Mouse (Mus musculus): ENCODE results near the gene Stk24.
A peak's percentile ranks its signal among the peaks of the same experiment; 100 is the strongest.

Stk24 gene

DNA sequence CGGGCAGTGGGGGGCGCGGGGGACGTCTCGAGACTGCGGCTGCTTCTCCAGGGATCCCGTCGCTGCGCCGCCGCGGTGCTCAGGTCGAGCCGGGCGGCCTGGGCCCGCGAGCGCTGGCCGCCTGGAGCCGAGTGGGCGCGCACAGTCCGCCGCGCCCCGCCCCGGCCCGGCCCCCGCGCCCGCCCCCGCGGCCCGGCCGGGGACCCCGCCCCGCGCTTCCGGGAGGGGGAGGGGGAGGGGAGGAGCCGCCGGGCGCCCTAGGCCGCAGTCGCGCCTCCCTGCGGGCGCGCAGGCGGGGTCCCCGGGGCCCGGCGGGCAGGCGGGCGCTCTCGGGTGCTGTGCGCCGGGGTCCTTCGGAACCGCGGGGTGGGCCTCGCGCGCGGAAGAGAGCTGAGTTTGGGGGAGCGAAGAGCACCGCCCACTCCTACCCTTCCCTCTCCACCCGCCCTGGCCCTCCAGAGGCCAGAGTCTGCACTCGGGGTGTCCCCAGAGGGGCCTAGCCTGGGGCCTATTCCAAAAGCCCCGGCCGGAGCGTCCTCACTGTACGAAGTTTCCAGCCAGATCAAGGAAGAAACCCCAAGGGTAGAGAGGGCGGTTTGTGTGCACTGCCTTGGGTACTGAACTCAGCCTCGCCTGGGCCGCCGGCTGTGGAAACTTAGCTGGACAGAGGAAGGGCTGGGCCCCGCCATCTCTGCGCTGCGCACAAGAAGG, 540 bp downstream of the Stk24 start:
- peak; percentile 74 for DNase-seq (ENCODE audit: low read depth, low spot score)

DNA sequence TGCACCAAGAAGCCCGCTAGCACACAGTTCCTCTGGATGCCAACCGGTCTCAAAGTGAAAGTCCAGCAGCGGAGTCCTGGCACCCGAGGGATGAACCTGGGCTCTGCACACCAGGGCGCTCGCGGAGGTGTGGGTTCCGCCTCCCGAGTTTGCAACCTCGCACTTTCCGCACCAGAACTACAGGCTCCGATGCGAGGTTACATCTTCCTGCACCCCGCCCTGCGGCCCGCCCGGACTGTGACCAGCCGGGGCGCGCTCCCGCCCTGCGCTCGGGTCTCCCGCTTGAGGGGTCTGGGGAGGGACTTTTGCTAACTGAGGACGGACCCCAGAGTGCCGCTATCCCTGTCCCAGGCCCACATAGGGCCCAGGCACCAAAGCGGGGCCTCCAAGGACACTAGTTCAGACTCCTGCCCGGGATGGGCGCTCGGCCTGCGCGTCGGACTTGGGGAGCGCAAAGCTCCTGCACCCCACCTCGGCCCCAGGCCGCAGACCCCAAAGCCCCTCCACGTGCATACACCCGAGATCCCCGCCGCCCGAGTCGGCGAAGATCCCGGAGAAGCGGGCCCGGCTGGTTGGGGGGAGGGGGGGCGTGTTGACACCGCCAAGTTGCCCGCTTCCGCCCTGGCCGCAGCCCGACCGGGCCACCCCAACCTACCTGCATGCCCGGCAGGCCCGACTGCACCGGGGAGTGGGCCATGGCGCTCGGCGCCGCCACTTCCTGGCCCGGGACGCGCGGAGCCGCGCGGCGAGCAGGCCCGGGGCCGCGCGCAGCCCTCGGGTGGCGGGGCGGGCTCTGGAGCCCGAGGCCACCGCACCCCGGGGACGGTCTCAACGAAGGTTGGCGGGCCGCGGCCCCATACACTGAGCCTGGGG, 1.3 kb downstream of the Stk24 start:
- DNase-seq (ENCODE audit: low read depth, low spot score): peak; percentile 63

DNA sequence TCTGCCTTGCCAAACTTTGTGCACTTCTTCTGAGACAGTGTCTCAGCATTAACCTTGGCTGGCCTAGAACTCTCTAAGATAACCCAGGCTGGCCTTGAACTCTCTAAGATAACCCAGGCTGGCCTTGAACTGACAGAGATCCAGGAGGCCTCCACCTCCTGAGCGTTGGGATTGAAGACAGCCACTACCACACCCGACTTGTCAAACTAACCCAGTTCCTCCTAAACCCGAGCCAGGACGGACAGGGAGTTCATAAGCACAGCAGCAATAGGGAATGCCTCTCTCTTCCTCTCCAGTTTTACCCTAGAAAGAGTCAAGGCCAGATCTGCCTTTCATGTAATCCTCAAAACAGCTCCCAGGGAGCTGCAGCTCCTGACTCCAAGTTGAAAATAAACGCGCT, 3.2 kb downstream of the Stk24 start:
- DNase-seq (ENCODE audit: low read depth, low spot score): no peak

GRCm38 (mm10) chr14:121373901-121374300, 5.9 kb downstream of the Stk24 start:
- DNase-seq (ENCODE audit: low read depth, low spot score): no peak

DNA sequence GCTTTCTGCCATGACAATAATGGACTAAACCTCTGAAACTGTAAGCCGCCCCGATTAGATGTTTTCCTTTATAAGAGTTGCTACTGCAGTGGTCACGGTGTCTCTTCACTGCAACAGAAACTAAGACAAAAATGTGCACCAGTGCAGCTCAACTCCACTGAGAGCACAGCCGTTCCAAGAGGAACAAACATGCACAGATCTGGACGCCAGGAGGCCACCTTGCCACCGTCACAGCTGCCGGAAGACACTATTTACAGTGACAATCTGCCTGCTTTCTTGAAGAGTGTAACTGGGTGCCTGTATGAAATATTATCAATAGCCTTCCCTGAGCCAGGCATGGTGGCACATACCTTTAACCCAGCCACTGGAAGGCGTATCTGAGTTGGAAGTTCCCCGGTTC, 6.8 kb downstream of the Stk24 start:
- no peak for DNase-seq (ENCODE audit: low read depth, low spot score)

DNA sequence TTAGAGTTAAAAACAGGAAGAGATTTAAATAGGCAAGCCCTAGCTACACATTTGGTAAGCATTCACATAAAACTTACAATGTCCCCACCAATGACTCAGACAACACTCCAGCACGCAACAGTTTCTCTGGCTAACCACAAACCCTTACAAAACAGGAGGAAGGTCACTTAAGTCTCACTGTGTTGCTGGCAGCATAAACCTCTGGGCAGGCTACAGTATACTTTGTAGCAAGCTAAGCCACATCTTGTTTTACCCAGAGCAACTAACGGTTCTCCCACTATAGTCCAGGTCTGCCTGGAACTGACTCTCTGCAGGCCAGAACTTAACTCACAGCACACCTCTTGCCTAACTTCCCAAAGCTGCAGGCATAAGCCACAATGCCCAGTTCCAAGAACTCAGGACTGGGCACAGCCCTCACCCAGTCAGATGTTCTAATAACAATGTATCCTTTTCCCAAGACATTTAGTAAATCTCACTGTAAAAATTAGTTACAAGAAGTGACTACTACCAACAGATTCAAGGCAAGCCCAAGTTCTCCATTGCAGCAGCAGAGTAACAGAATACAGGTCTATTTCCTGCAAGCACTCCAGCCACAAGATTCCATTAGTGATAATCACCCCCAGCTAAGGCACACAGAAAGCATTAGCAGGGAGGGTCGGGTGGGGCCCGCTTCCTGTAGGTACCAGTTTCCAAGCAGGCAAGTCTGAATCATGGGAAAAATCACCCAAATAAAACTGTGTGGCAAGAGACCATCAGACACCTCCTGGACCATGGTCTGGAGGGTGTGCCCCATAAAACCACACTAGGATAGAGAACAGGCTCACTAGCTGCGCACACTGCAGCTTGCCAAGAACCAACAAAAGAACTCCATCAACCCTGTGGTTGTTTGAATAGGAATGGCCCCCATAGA, 7.6 kb downstream of the Stk24 start:
- peak; percentile 86 for DNase-seq (ENCODE audit: low read depth, low spot score)

GRCm38 (mm10) chr14:121369385-121369784, 10.4 kb downstream of the Stk24 start:
- no peak for DNase-seq (ENCODE audit: low read depth, low spot score)

GRCm38 (mm10) chr14:121368108-121368705, 11.6 kb downstream of the Stk24 start:
- DNase-seq (ENCODE audit: low read depth, low spot score): no peak

GRCm38 (mm10) chr14:121365991-121366728, 13.7 kb downstream of the Stk24 start:
- DNase-seq (ENCODE audit: low read depth, low spot score): no peak

DNA sequence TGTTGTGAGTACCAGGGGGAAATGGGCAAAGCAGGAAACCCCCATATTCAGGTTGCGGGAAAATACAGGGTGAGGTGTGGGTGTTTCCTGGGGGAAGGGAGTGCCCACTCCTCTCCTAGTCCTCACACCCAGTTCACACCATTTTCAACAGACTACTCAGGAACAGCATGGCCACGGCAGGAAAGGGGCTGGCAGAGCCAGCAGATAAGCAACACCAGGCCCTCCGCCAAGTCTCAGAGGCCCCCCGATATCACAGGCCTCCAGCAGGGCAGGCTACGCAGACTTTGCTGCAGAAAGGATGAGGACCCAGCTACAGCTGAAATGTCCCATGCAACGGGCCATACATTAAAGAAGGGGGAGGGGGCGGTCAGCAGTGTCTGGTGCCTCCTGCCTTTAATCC, 14.4 kb downstream of the Stk24 start:
- DNase-seq (ENCODE audit: low read depth, low spot score): no peak

DNA sequence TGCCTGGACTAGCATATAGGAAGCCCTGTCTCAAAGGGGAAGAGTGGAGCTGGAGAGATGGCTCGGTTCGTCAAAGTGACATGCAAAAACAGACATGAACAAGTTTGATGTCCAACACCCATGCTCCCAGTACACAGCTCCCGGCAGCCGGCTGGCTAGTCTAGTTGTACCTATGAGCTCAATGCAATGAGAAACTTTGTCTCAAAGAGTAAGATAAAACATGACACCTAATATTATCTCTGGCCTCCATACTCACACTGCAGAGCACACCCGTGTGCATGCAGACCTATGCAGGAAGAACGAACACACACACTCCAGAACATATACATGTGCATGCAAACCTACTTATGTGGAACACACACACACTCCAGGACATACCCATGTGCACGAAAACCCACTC, 15.5 kb downstream of the Stk24 start:
- no peak for DNase-seq (ENCODE audit: low read depth, low spot score)

DNA sequence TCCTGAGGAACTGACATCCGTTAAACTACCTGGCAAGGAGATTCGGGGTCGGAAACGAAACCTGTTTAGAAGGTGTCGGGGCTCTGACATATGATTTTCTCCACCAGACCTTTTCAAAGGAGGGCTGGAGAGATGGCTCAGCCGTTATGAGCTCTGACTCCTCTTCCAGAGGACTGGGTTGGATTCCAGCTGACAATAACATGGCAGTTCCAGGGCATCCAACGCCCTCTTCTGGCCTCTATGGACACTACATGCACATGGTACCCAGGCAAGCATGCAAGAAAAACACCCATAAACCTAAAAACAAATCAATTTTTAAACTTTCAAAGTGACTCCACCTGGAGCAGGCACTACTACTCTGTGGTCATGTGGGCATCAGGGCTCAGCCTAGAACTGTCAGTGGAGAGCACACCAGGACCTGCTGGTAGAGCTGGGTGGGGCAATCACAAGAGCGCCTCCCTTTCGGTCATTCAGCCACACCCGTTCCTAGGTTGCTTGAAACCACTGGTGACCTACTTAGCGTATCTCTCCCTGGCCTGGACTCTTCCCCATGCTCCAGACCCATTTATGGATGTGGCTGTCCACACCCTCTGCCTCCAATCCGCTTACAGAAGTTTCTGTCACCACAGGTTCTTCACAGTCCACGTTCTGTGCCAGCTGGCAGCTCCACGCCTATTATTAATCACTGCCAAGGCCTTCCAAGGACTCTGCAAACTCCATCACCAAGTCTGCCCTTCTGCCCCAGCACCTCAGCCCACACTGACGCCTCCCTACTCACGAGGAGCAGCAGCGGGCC, 18.3 kb downstream of the Stk24 start:
- peak; percentile 97 for DNase-seq (ENCODE audit: low read depth, low spot score)

GRCm38 (mm10) chr14:121359850-121360249, 20.0 kb downstream of the Stk24 start:
- no peak for DNase-seq (ENCODE audit: low read depth, low spot score)

DNA sequence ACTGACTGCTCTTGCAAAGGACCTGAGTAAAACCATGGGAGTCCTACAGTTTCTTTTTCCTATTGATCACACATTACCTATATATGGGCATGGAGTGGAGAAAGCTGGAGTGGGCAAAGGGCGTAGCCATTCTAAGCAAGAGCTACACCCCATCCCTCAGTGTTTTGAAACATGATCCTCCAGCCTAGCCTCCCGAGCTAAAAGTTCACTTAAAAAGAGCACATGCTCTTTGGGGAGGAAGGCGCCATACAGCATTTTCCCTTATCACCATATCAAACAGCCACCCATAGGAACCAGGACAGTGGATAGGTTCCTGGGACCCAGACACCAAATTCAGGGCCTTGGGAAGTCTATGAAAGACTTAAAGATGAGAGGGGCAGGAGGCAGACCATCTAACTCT, 20.8 kb downstream of the Stk24 start:
- no peak for DNase-seq (ENCODE audit: low read depth, low spot score)

- no peak for DNase-seq (ENCODE audit: low read depth, low spot score)
Observed at GRCm38 (mm10) chr14:121358327-121358726, 21.5 kb downstream of the Stk24 start.

- peak; percentile 34 for DNase-seq (ENCODE audit: low read depth, low spot score)
Observed at GRCm38 (mm10) chr14:121356336-121356862, 23.4 kb downstream of the Stk24 start.

DNA sequence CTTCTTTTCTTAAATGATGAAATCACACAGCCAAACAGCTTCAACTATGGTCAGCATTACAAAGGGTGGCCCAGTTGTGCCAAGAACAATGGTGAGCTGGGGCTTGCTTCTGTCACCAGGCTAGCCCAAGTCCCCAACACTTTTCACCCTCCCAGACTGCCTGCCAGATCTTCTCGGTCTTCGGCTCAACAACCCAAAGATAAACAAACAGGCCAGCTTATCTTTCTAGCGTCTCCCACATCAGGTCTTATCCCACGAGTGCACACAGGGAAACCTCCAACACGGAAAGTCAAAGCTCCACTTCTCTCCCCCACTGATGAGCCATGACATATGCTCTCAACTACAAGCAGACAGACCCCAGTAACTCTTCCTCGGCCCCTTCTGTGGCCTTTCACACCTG, 24.1 kb downstream of the Stk24 start:
- no peak for DNase-seq (ENCODE audit: low read depth, low spot score)

GRCm38 (mm10) chr14:121353648-121354377, 26.0 kb downstream of the Stk24 start:
- no peak for DNase-seq (ENCODE audit: low read depth, low spot score)

- no peak for DNase-seq (ENCODE audit: low read depth, low spot score)
Observed at GRCm38 (mm10) chr14:121352744-121353143, 27.1 kb downstream of the Stk24 start.

Measured in 3T3-L1 (cell line).